Mouse (Mus musculus) adrenal gland, postnatal 10 days (tissue): Measurements from ENCODE around the gene Dnmt3a. TPM values are rescaled to one million over a fixed set of nuclear protein-coding genes. Genes with fewer than 3 reads are reported as not detected.
A peak's percentile ranks its signal among the peaks of the same experiment; 100 is the strongest.

Experiments
- DNase-seq: peaks from one replicate; pipeline ENCODE4 v3.0.0; 2021; ENCODE audit warnings: mixed read lengths
- total RNA-seq, 2 experiments: library from RNA; stranded (reverse); gene quantifications; 2 replicates each; pipeline ENCODE4 v1.2.3; 2021

The Dnmt3a gene
- total RNA-seq, 2 experiments from 2014 or later = 98.7 to 133 TPM

GRCm38 (mm10) chr12:3819899-3820298, 14.1 kb downstream of the Dnmt3a start:
- DNase-seq = no peak

GRCm38 (mm10) chr12:3823408-3823807, 17.6 kb downstream of the Dnmt3a start:
- DNase-seq = no peak

GRCm38 (mm10) chr12:3824906-3825713, 19.3 kb downstream of the Dnmt3a start:
- DNase-seq = no peak

GRCm38 (mm10) chr12:3825714-3826080, 19.9 kb downstream of the Dnmt3a start:
- no peak for DNase-seq

GRCm38 (mm10) chr12:3827771-3828170, 22.0 kb downstream of the Dnmt3a start:
- DNase-seq = no peak

GRCm38 (mm10) chr12:3833059-3833760, 27.4 kb downstream of the Dnmt3a start:
- DNase-seq = no peak

- DNase-seq = peak; percentile 74
Observed at GRCm38 (mm10) chr12:3833851-3834273, 28.1 kb downstream of the Dnmt3a start.

- peak; percentile 70 for DNase-seq
Observed at GRCm38 (mm10) chr12:3834373-3835314, 28.8 kb downstream of the Dnmt3a start.

GRCm38 (mm10) chr12:3835576-3835975, 29.8 kb downstream of the Dnmt3a start:
- DNase-seq = no peak

GRCm38 (mm10) chr12:3837081-3837832, 31.4 kb downstream of the Dnmt3a start:
- no peak for DNase-seq

- no peak for DNase-seq
Observed at GRCm38 (mm10) chr12:3838009-3838408, 32.2 kb downstream of the Dnmt3a start.

- DNase-seq = no peak
Observed at GRCm38 (mm10) chr12:3839662-3840061, 33.9 kb downstream of the Dnmt3a start.

- peak; percentile 78 for DNase-seq
Observed at GRCm38 (mm10) chr12:3841121-3841520, 35.3 kb downstream of the Dnmt3a start.

- no peak for DNase-seq
Observed at GRCm38 (mm10) chr12:3842843-3843242, 37.0 kb downstream of the Dnmt3a start.

GRCm38 (mm10) chr12:3843371-3843861, 37.6 kb downstream of the Dnmt3a start:
- no peak for DNase-seq

- DNase-seq = no peak
Observed at GRCm38 (mm10) chr12:3843918-3844317, 38.1 kb downstream of the Dnmt3a start.

- DNase-seq = no peak
Observed at GRCm38 (mm10) chr12:3844335-3844734, 38.5 kb downstream of the Dnmt3a start.

- DNase-seq = no peak
Observed at GRCm38 (mm10) chr12:3849481-3849880, 43.7 kb downstream of the Dnmt3a start.

- DNase-seq = no peak
Observed at GRCm38 (mm10) chr12:3850165-3850564, 44.4 kb downstream of the Dnmt3a start.

GRCm38 (mm10) chr12:3850731-3851130, 44.9 kb downstream of the Dnmt3a start:
- no peak for DNase-seq

- DNase-seq = no peak
Observed at GRCm38 (mm10) chr12:3851179-3851578, 45.4 kb downstream of the Dnmt3a start.

GRCm38 (mm10) chr12:3852521-3852920, 46.7 kb downstream of the Dnmt3a start:
- no peak for DNase-seq
